Mouse (Mus musculus): Measurements from ENCODE around the gene Creld1. TPM values are rescaled to one million over a fixed set of nuclear protein-coding genes. Genes with fewer than 3 reads are reported as not detected.

The Creld1 gene
- polyA plus RNA-seq, 1 experiment from 2014 or later: 42.1 TPM

DNA sequence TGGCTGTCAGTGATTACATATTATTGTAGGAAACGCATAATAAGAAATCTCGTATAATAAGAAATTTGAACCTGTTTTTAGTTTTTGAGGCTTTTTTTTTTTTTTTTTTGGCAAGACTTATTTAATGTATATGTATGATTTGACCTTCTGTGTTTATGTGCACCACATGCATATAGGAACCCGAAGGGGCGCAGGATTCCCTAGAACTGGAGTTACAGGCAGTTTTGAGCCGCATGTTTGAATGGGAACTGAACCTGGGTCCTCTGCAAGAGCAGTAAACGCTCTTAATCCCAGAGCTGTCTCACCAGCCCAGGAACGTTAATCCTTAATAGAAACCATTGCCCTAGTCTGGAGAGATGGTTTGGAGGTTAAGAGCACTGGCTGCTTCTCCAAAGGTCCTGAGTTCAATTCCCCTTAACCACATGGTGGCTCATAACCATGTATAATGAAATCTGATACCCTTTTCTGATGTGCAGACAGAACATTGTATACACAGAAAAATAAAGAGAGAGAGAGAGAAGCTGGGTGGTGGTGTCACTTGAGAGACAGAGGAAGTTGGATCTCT lies 48.8 kb downstream of the Creld1 start:
- H3K36me3 ChIP-seq: peaks cover 22% of the 10 kb centered on the region; the same call in 1 of the 2 replicates
- 8% methylated on average over 7 of the region's 7 CpGs for WGBS
- no peaks in the 10 kb centered on the region for H3K9me3 ChIP-seq
- H3K4me1 ChIP-seq: peaks cover 13% of the 10 kb centered on the region
- H3K27ac ChIP-seq: peak overlapping the region; percentile 93
- peak overlapping the region; percentile 87 for H3K4me3 ChIP-seq
- H3K27me3 ChIP-seq (ENCODE audit: insufficient read depth, poor library complexity, severe bottlenecking): no peaks in the 10 kb centered on the region
- no peak for DNase-seq (ENCODE audit: low spot score)

DNA sequence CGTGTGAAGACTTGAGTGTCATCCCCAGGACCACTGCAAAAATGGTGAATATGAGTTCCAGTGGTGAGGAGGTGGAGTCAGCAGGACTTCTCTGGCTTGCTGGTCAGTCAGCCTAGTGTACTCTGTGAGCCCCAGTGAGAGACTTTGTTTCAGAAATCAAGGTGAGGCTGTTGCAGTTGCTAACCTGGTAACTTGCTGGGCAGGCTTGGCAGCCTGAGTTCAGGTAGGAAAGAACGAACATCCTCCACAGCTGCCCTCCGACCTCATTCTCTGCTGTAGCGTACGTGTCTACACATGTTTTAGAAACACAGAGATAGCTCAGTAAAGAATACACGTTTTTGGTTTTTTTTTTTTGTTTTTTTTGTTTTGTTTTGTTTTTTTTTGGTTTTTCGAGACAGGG lies 51.8 kb downstream of the Creld1 start:
- H3K36me3 ChIP-seq: peaks cover 26% of the 10 kb centered on the region; the same call in 1 of the 2 replicates
- peaks cover 13% of the 10 kb centered on the region for H3K4me1 ChIP-seq
- no peak overlapping the region for H3K27ac ChIP-seq
- H3K9me3 ChIP-seq: no peaks in the 10 kb centered on the region
- DNase-seq (ENCODE audit: low spot score): no peak
- WGBS: 83% methylated on average over 7 of the region's 7 CpGs
- H3K27me3 ChIP-seq (ENCODE audit: insufficient read depth, poor library complexity, severe bottlenecking): no peaks in the 10 kb centered on the region
- H3K4me3 ChIP-seq: no peak overlapping the region

DNA sequence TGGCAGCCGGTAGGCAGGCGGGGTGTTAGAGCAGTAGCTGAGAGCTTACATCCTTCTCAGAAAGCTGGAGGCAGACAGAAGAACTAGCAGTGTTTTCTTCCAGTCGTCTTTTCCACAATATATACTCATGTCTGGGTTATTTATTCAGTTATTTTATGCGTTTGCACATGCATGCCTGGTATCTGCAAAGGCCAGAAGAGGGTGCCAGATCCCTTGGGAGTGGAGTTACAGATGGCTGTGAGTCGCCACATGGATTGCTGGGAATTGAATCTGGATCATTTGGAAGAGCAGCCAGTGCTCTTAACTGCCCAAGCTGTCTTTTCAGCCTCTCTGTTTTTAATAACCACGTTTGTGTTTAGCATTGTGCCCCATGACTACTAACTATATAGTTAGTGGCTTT lies 58.5 kb downstream of the Creld1 start:
- Histone ChIP-seq H3K36me3 (peaks cover 40% of the 10 kb centered on the region), H3K9me3 (no peaks in the 10 kb centered on the region), H3K4me3 (no peak overlapping the region), H3K27ac (no peak overlapping the region), H3K4me1 (no peaks in the 10 kb centered on the region), H3K27me3 (ENCODE audit: insufficient read depth, poor library complexity, severe bottlenecking) (no peaks in the 10 kb centered on the region)
- WGBS: 82% methylated on average over 6 of the region's 6 CpGs
- DNase-seq (ENCODE audit: low spot score): no peak

Small RNA genes lying within 50 kb of the gene (microRNA-seq; reads per million reads assigned to microRNA genes)
- not detected for gene Gm23365

Other genes with a start within 250 kb of the Creld1 start
- 29.7 and 36.6 TPM in 2 replicates for gene Mtmr14, start 245.5 kb upstream of the Creld1 start, polyA plus RNA-seq (2016; fragmentation: Nextera tagmentation; extraction: Ambion mirVana)
- 0.05 TPM in 1 of 2 replicates, not detected in the other for gene Cpne9, start 201.0 kb upstream of the Creld1 start, polyA plus RNA-seq (2016; fragmentation: Nextera tagmentation; extraction: Ambion mirVana)
- gene Brpf1, start 176.2 kb upstream of the Creld1 start, polyA plus RNA-seq (2016; fragmentation: Nextera tagmentation; extraction: Ambion mirVana): 15.0 and 17.7 TPM in 2 replicates
- gene Ogg1, start 156.3 kb upstream of the Creld1 start, polyA plus RNA-seq (2016; fragmentation: Nextera tagmentation; extraction: Ambion mirVana): 13.6 and 15.9 TPM in 2 replicates
- 82.7 and 89.2 TPM in 2 replicates for gene Camk1, start 139.3 kb upstream of the Creld1 start, polyA plus RNA-seq (2016; fragmentation: Nextera tagmentation; extraction: Ambion mirVana)
- gene Tada3, start 105.4 kb upstream of the Creld1 start, polyA plus RNA-seq (2016; fragmentation: Nextera tagmentation; extraction: Ambion mirVana): 46.7 TPM in 2 replicates
- gene Arpc4, start 105.2 kb upstream of the Creld1 start, polyA plus RNA-seq (2016; fragmentation: Nextera tagmentation; extraction: Ambion mirVana): 330 and 356 TPM in 2 replicates
- gene Ttll3, start 94.0 kb upstream of the Creld1 start, polyA plus RNA-seq (2016; fragmentation: Nextera tagmentation; extraction: Ambion mirVana): 2.0 and 2.5 TPM in 2 replicates
- 23.4 and 26.1 TPM in 2 replicates for gene Rpusd3, start 64.0 kb upstream of the Creld1 start, polyA plus RNA-seq (2016; fragmentation: Nextera tagmentation; extraction: Ambion mirVana)
- gene Cidec, start 47.5 kb upstream of the Creld1 start, polyA plus RNA-seq (2016; fragmentation: Nextera tagmentation; extraction: Ambion mirVana): 0.10 TPM in 1 of 2 replicates, not detected in the other
- 79.5 and 89.1 TPM in 2 replicates for gene Jagn1, start 40.7 kb upstream of the Creld1 start, polyA plus RNA-seq (2016; fragmentation: Nextera tagmentation; extraction: Ambion mirVana)
- gene Il17re, start 24.8 kb upstream of the Creld1 start, polyA plus RNA-seq (2016; fragmentation: Nextera tagmentation; extraction: Ambion mirVana): 1.9 and 3.6 TPM in 2 replicates
- gene Il17rc, start 11.9 kb upstream of the Creld1 start, polyA plus RNA-seq (2016; fragmentation: Nextera tagmentation; extraction: Ambion mirVana): 4.3 and 4.5 TPM in 2 replicates
- 0.32 and 0.41 TPM in 2 replicates for gene Prrt3, start 18.6 kb downstream of the Creld1 start, polyA plus RNA-seq (2016; fragmentation: Nextera tagmentation; extraction: Ambion mirVana)
- gene Emc3, start 48.4 kb downstream of the Creld1 start, polyA plus RNA-seq (2016; fragmentation: Nextera tagmentation; extraction: Ambion mirVana): 88.0 and 90.2 TPM in 2 replicates
- gene Fancd2, start 48.4 kb downstream of the Creld1 start, polyA plus RNA-seq (2016; fragmentation: Nextera tagmentation; extraction: Ambion mirVana): 12.6 and 13.9 TPM in 2 replicates
- gene Fancd2os, start 117.4 kb downstream of the Creld1 start, polyA plus RNA-seq (2016; fragmentation: Nextera tagmentation; extraction: Ambion mirVana): 0.16 and 0.38 TPM in 2 replicates
- 170 and 197 TPM in 2 replicates for gene Brk1, start 121.5 kb downstream of the Creld1 start, polyA plus RNA-seq (2016; fragmentation: Nextera tagmentation; extraction: Ambion mirVana)
- 32.3 and 34.2 TPM in 2 replicates for gene Vhl, start 140.7 kb downstream of the Creld1 start, polyA plus RNA-seq (2016; fragmentation: Nextera tagmentation; extraction: Ambion mirVana)
- gene Irak2, start 155.2 kb downstream of the Creld1 start, polyA plus RNA-seq (2016; fragmentation: Nextera tagmentation; extraction: Ambion mirVana): 12.5 TPM in 2 replicates
- 0.70 and 0.84 TPM in 2 replicates for gene Tatdn2, start 213.8 kb downstream of the Creld1 start, polyA plus RNA-seq (2016; fragmentation: Nextera tagmentation; extraction: Ambion mirVana)
- gene Ghrl, start 236.6 kb downstream of the Creld1 start, polyA plus RNA-seq (2016; fragmentation: Nextera tagmentation; extraction: Ambion mirVana): 1.5 TPM in 1 of 2 replicates, not detected in the other

Data from heart, embryonic 10.5 days (tissue).